Mouse (Mus musculus): ENCODE measurements around the gene Anxa9. TPM values are rescaled to one million over a fixed set of nuclear protein-coding genes. Genes with fewer than 3 reads are reported as not detected.
"Not testable (repeated sequence)": the region's sequence is repeated elsewhere in the genome, so short reads cannot be mapped to it uniquely, and the experiment has no call there.

Gene Anxa9
- 1.2 TPM in 2 replicates for polyA plus RNA-seq (2014; fragmentation: Nextera tagmentation; extraction: Ambion mirVana)

- Histone ChIP-seq H3K36me3 (ENCODE audit: control insufficient read depth, insufficient read depth, low read length) (no peaks in the 10 kb centered on the region), H3K27me3 (ENCODE audit: control insufficient read depth, insufficient read depth, low read length) (no peaks in the 10 kb centered on the region), H3K9me3 (ENCODE audit: control insufficient read depth, low read length) (no peaks in the 10 kb centered on the region), H3K27ac (ENCODE audit: low read depth, low read length) (no peak within 1 kb of the TSS), H3K9ac (ENCODE audit: low read length) (no peak within 1 kb of the TSS), H3K4me2 (ENCODE audit: low read depth) (no peak within 1 kb of the TSS), H3K4me3 (ENCODE audit: low read depth, low read length) (no peak within 1 kb of the TSS), H3K4me1 (ENCODE audit: control insufficient read depth, insufficient read depth, low read length) (no peaks in the 10 kb centered on the region)
- no peak for ATAC-seq (ENCODE audit: insufficient read depth, low FRiP score, low TSS enrichment)
- DNase-seq (ENCODE audit: low spot score): no peak
- WGBS: 66% methylated on average over 7 of the region's 7 CpGs
These were observed at the start of gene Anxa9 for GRCm38 (mm10) chr3:95307100-95307499. Gene Anxa9 (minus strand): TSS chr3:95307176.

GRCm38 (mm10) chr3:95355911-95356544 lies 49.1 kb upstream of the Anxa9 start:
- H3K36me3 ChIP-seq (ENCODE audit: control insufficient read depth, insufficient read depth, low read length); H3K27me3 ChIP-seq (ENCODE audit: control insufficient read depth, insufficient read depth, low read length); H3K4me1 ChIP-seq (ENCODE audit: control insufficient read depth, insufficient read depth, low read length); ATAC-seq (ENCODE audit: insufficient read depth, low FRiP score, low TSS enrichment); DNase-seq (ENCODE audit: low spot score); H3K9me3 ChIP-seq (ENCODE audit: control insufficient read depth, low read length); H3K9ac ChIP-seq (ENCODE audit: low read length); H3K27ac ChIP-seq (ENCODE audit: low read depth, low read length): not testable (repeated sequence)
- WGBS: 29% methylated on average over 9 of the region's 19 CpGs
- peak overlapping the region; percentile 49 for H3K4me3 ChIP-seq (ENCODE audit: low read depth, low read length)
- peak overlapping the region; percentile 30; the same call in 1 of the 2 replicates for H3K4me2 ChIP-seq (ENCODE audit: low read depth)

- DNase-seq (ENCODE audit: low spot score) (peak; percentile 19), ATAC-seq (ENCODE audit: insufficient read depth, low FRiP score, low TSS enrichment) (no peak)
- Histone ChIP-seq H3K27me3 (ENCODE audit: control insufficient read depth, insufficient read depth, low read length) (no peaks in the 10 kb centered on the region), H3K4me1 (ENCODE audit: control insufficient read depth, insufficient read depth, low read length) (no peaks in the 10 kb centered on the region), H3K9me3 (ENCODE audit: control insufficient read depth, low read length) (no peaks in the 10 kb centered on the region), H3K27ac (ENCODE audit: low read depth, low read length) (no peak overlapping the region), H3K4me3 (ENCODE audit: low read depth, low read length) (no peak overlapping the region), H3K36me3 (ENCODE audit: control insufficient read depth, insufficient read depth, low read length) (peaks cover 16% of the 10 kb centered on the region), H3K4me2 (ENCODE audit: low read depth) (no peak overlapping the region), H3K9ac (ENCODE audit: low read length) (no peak overlapping the region)
These were observed 42.5 kb upstream of the Anxa9 start for GRCm38 (mm10) chr3:95349491-95349890.

GRCm38 (mm10) chr3:95348343-95348742 lies 41.4 kb upstream of the Anxa9 start:
- peaks cover 16% of the 10 kb centered on the region for H3K36me3 ChIP-seq (ENCODE audit: control insufficient read depth, insufficient read depth, low read length)
- not testable (repeated sequence) for H3K27ac ChIP-seq (ENCODE audit: low read depth, low read length); H3K27me3 ChIP-seq (ENCODE audit: control insufficient read depth, insufficient read depth, low read length); H3K9ac ChIP-seq (ENCODE audit: low read length); DNase-seq (ENCODE audit: low spot score); H3K4me2 ChIP-seq (ENCODE audit: low read depth); H3K9me3 ChIP-seq (ENCODE audit: control insufficient read depth, low read length); ATAC-seq (ENCODE audit: insufficient read depth, low FRiP score, low TSS enrichment); H3K4me3 ChIP-seq (ENCODE audit: low read depth, low read length); H3K4me1 ChIP-seq (ENCODE audit: control insufficient read depth, insufficient read depth, low read length)
- 93% methylated on average over 5 of the region's 5 CpGs for WGBS

- DNase-seq (ENCODE audit: low spot score): no peak
- Histone ChIP-seq H3K27ac (ENCODE audit: low read depth, low read length) (no peak overlapping the region), H3K27me3 (ENCODE audit: control insufficient read depth, insufficient read depth, low read length) (no peaks in the 10 kb centered on the region), H3K9me3 (ENCODE audit: control insufficient read depth, low read length) (no peaks in the 10 kb centered on the region), H3K4me1 (ENCODE audit: control insufficient read depth, insufficient read depth, low read length) (no peaks in the 10 kb centered on the region), H3K9ac (ENCODE audit: low read length) (no peak overlapping the region), H3K4me3 (ENCODE audit: low read depth, low read length) (no peak overlapping the region), H3K36me3 (ENCODE audit: control insufficient read depth, insufficient read depth, low read length) (peaks cover 27% of the 10 kb centered on the region), H3K4me2 (ENCODE audit: low read depth) (no peak overlapping the region)
- 94% methylated on average over 7 of the region's 7 CpGs for WGBS
- no peak for ATAC-seq (ENCODE audit: insufficient read depth, low FRiP score, low TSS enrichment)
These were observed 39.5 kb upstream of the Anxa9 start for GRCm38 (mm10) chr3:95346454-95346853.

- H3K4me1 ChIP-seq (ENCODE audit: control insufficient read depth, insufficient read depth, low read length); H3K4me3 ChIP-seq (ENCODE audit: low read depth, low read length); ATAC-seq (ENCODE audit: insufficient read depth, low FRiP score, low TSS enrichment); H3K27me3 ChIP-seq (ENCODE audit: control insufficient read depth, insufficient read depth, low read length); DNase-seq (ENCODE audit: low spot score); H3K27ac ChIP-seq (ENCODE audit: low read depth, low read length); H3K9ac ChIP-seq (ENCODE audit: low read length); H3K4me2 ChIP-seq (ENCODE audit: low read depth); H3K9me3 ChIP-seq (ENCODE audit: control insufficient read depth, low read length): not testable (repeated sequence)
- 95% methylated on average over 9 of the region's 9 CpGs for WGBS
- H3K36me3 ChIP-seq (ENCODE audit: control insufficient read depth, insufficient read depth, low read length): peaks cover 28% of the 10 kb centered on the region
These were observed 36.5 kb upstream of the Anxa9 start for GRCm38 (mm10) chr3:95343356-95344000.

- no peaks in the 10 kb centered on the region for H3K27me3 ChIP-seq (ENCODE audit: control insufficient read depth, insufficient read depth, low read length)
- ATAC-seq (ENCODE audit: insufficient read depth, low FRiP score, low TSS enrichment): no peak
- no peaks in the 10 kb centered on the region for H3K4me1 ChIP-seq (ENCODE audit: control insufficient read depth, insufficient read depth, low read length)
- peaks cover 31% of the 10 kb centered on the region for H3K36me3 ChIP-seq (ENCODE audit: control insufficient read depth, insufficient read depth, low read length)
- H3K27ac ChIP-seq (ENCODE audit: low read depth, low read length): no peak overlapping the region
- no peak overlapping the region for H3K9ac ChIP-seq (ENCODE audit: low read length)
- DNase-seq (ENCODE audit: low spot score): no peak
- no peaks in the 10 kb centered on the region for H3K9me3 ChIP-seq (ENCODE audit: control insufficient read depth, low read length)
- no peak overlapping the region for H3K4me3 ChIP-seq (ENCODE audit: low read depth, low read length)
- no peak overlapping the region for H3K4me2 ChIP-seq (ENCODE audit: low read depth)
- WGBS: 91% methylated on average over 4 of the region's 4 CpGs
These were observed 31.3 kb upstream of the Anxa9 start for GRCm38 (mm10) chr3:95338251-95338650.

- Histone ChIP-seq H3K4me2 (ENCODE audit: low read depth) (no peak overlapping the region), H3K36me3 (ENCODE audit: control insufficient read depth, insufficient read depth, low read length) (peaks cover 27% of the 10 kb centered on the region), H3K27me3 (ENCODE audit: control insufficient read depth, insufficient read depth, low read length) (no peaks in the 10 kb centered on the region), H3K4me1 (ENCODE audit: control insufficient read depth, insufficient read depth, low read length) (no peaks in the 10 kb centered on the region), H3K9me3 (ENCODE audit: control insufficient read depth, low read length) (no peaks in the 10 kb centered on the region), H3K4me3 (ENCODE audit: low read depth, low read length) (no peak overlapping the region), H3K27ac (ENCODE audit: low read depth, low read length) (no peak overlapping the region), H3K9ac (ENCODE audit: low read length) (no peak overlapping the region)
- WGBS: 97% methylated on average over 4 of the region's 4 CpGs
- ATAC-seq (ENCODE audit: insufficient read depth, low FRiP score, low TSS enrichment) (no peak), DNase-seq (ENCODE audit: low spot score) (no peak)
These were observed 30.4 kb upstream of the Anxa9 start for GRCm38 (mm10) chr3:95337345-95337744.

- H3K4me1 ChIP-seq (ENCODE audit: control insufficient read depth, insufficient read depth, low read length): no peaks in the 10 kb centered on the region
- DNase-seq (ENCODE audit: low spot score) (no peak), ATAC-seq (ENCODE audit: insufficient read depth, low FRiP score, low TSS enrichment) (no peak)
- H3K36me3 ChIP-seq (ENCODE audit: control insufficient read depth, insufficient read depth, low read length): peaks cover 18% of the 10 kb centered on the region
- H3K27ac ChIP-seq (ENCODE audit: low read depth, low read length): no peak overlapping the region
- no peak overlapping the region for H3K4me2 ChIP-seq (ENCODE audit: low read depth)
- no peak overlapping the region for H3K9ac ChIP-seq (ENCODE audit: low read length)
- H3K4me3 ChIP-seq (ENCODE audit: low read depth, low read length): no peak overlapping the region
- 82% methylated on average over 1 of the region's 1 CpGs for WGBS
- H3K27me3 ChIP-seq (ENCODE audit: control insufficient read depth, insufficient read depth, low read length): no peaks in the 10 kb centered on the region
- no peaks in the 10 kb centered on the region for H3K9me3 ChIP-seq (ENCODE audit: control insufficient read depth, low read length)
These were observed 24.6 kb upstream of the Anxa9 start for GRCm38 (mm10) chr3:95331528-95331927.

All from neural tube, embryonic 11.5 days (tissue).